Mouse (Mus musculus): ENCODE measurements around the gene Rbks.

- TF ChIP-seq ZNF384 (IDR thresholded peaks at IDR 0.05; ENCODE audit: low read depth, low read length) (no peak), ZC3H11A (IDR thresholded peaks at IDR 0.05; ENCODE audit: borderline replicate concordance, low read depth, low read length) (no peak)
Measured at GRCm38 (mm10) chr5:31650518-31651288, 46.7 kb downstream of the Rbks start.
